In genomic region chr3:57990738-57991137, GRCm38 (mm10) we compare ENCODE assay signal across 17 mouse cellular contexts.
"Had no signal": no experiment of that assay in that cellular context is flagged by ENCODE, and none has a peak within 500 bp of the region (broad histone marks: within the 10 kb centered on the region; RNA-seq: fewer than 3 reads in every experiment).

No protein-coding gene starts in this region.

- H3K4me3 ChIP-seq: liver, embryonic 12.5 days; midbrain, embryonic 10.5 days; midbrain, embryonic 12.5 days; myocyte; neural tube, embryonic 12.5 days; stomach, embryonic 15.5 days had no signal

- H3K9me3 ChIP-seq: liver, embryonic 12.5 days; midbrain, embryonic 10.5 days; midbrain, embryonic 12.5 days; neural tube, embryonic 12.5 days; stomach, embryonic 15.5 days had no signal

- ATAC-seq: liver, embryonic 12.5 days; midbrain, embryonic 16.5 days had no signal

- H3K36me3 ChIP-seq: liver, embryonic 12.5 days; midbrain, embryonic 10.5 days; midbrain, embryonic 12.5 days; neural tube, embryonic 12.5 days; stomach, embryonic 15.5 days had no signal

- H3K4me1 ChIP-seq: liver, embryonic 12.5 days; neural tube, embryonic 12.5 days; stomach, embryonic 15.5 days had no signal

- H3K4me2 ChIP-seq: liver, embryonic 12.5 days; midbrain, embryonic 12.5 days; neural tube, embryonic 12.5 days; stomach, embryonic 15.5 days had no signal

- DNase-seq: lung, adult 2 months; lung, postnatal 14 days; lung, postnatal 4 days; midbrain, embryonic 14.5 days; right cerebral cortex, postnatal 14 days; thymus, adult 2 months; thymus, postnatal 25 days; thymus, postnatal 4 days had no signal

- H3K9ac ChIP-seq: liver, embryonic 12.5 days; liver, embryonic 14.5 days; midbrain, embryonic 12.5 days; neural tube, embryonic 12.5 days; stomach, embryonic 15.5 days had no signal

- H3K27me3 ChIP-seq: liver, embryonic 12.5 days; midbrain, embryonic 12.5 days; neural tube, embryonic 12.5 days; stomach, embryonic 15.5 days had no signal

- H3K27ac ChIP-seq: liver, embryonic 12.5 days; liver, embryonic 14.5 days; midbrain, embryonic 10.5 days; midbrain, embryonic 12.5 days; neural tube, embryonic 12.5 days; stomach, embryonic 15.5 days; stomach, postnatal 0 days had no signal
